Comparison of ENCODE assay signal across 9 mouse cellular contexts in genomic region chr1:62701065-62701921, GRCm38 (mm10). TPM values are rescaled to one million over a fixed set of nuclear protein-coding genes. Genes with fewer than 3 reads are reported as not detected.
DNase-seq lines count a peak whose midpoint lies in the region; ATAC-seq and TF ChIP-seq lines count a peak whose summit lies in the region.
"Had no signal": no experiment of that assay in that cellular context is flagged by ENCODE, and none has a peak within 500 bp of the region (broad histone marks: within the 10 kb centered on the region; RNA-seq: fewer than 3 reads in every experiment).

No protein-coding gene starts in this region.

- no peak overlapping the region for H3K27ac ChIP-seq in kidney, embryonic 14.5 days (ENCODE audit: low read depth, low read length)
- H3K27ac ChIP-seq in liver, embryonic 12.5 days = no peak overlapping the region
- H3K27ac ChIP-seq: heart, embryonic 13.5 days had no signal

- H3K4me2 ChIP-seq in kidney, embryonic 14.5 days (replicated peaks; ENCODE audit: low read depth, low read length) = no peak overlapping the region
- no peak overlapping the region for H3K4me2 ChIP-seq in liver, embryonic 12.5 days

- H3K9me3 ChIP-seq in G1E (replicated peaks) = peaks cover 4% of the 10 kb centered on the region; the same call in 1 of the 2 replicates
- H3K9me3 ChIP-seq in kidney, embryonic 14.5 days (ENCODE audit: control insufficient read depth, low read length) = no peaks in the 10 kb centered on the region
- H3K9me3 ChIP-seq in liver, embryonic 12.5 days (replicated peaks) = no peaks in the 10 kb centered on the region
- H3K9me3 ChIP-seq: heart, embryonic 13.5 days had no signal

- no peak overlapping the region for H3K4me3 ChIP-seq in G1E (ENCODE audit: low read depth, low read length)
- H3K4me3 ChIP-seq in kidney, embryonic 14.5 days (ENCODE audit: low read length) = no peak overlapping the region
- no peak overlapping the region for H3K4me3 ChIP-seq in liver, embryonic 12.5 days

- DNase-seq in 416B (ENCODE audit: low read depth) = peak; percentile 38
- DNase-seq in G1E (ENCODE audit: low spot score) = peak; percentile 55
- DNase-seq in cerebellum, postnatal 10 days = peak; percentile 91 to 95
- DNase-seq in gastrocnemius, postnatal 36 days = peak; percentile 58 to 72
- peak; percentile 92 for DNase-seq in retina, embryonic 14.5 days (ENCODE audit: low spot score)

- intact Hi-C loops in gastrocnemius, postnatal 36 days (cut with DNase I) = loop anchor here (5.0 to 10.0 kb wide), 2 partner anchors 776 to 1324 kb away; no protein-coding TSS in a partner anchor

- peaks cover 35% of the 10 kb centered on the region for H3K27me3 ChIP-seq in G1E (ENCODE audit: insufficient read depth, low read length)
- H3K27me3 ChIP-seq in kidney, embryonic 14.5 days (ENCODE audit: control insufficient read depth, insufficient read depth, low read length) = peaks cover 42% of the 10 kb centered on the region
- H3K27me3 ChIP-seq in liver, embryonic 12.5 days (replicated peaks) = peaks cover 83% of the 10 kb centered on the region

- 38% methylated on average over 10 of the region's 10 CpGs for WGBS in kidney, embryonic 14.5 days
- WGBS in liver, embryonic 12.5 days (ENCODE audit: insufficient replicate concordance) = 28% methylated on average over 10 of the region's 10 CpGs

- TF ChIP-seq CTCF in G1E (IDR thresholded peaks at IDR 0.05; ENCODE audit: low read depth, low read length) = no peak; the same call in 1 of the 2 replicates

- no peaks in the 10 kb centered on the region; the same call in 1 of the 2 replicates for H3K4me1 ChIP-seq in G1E (ENCODE audit: insufficient read depth, low read depth, low read length)
- H3K4me1 ChIP-seq in kidney, embryonic 14.5 days (ENCODE audit: control insufficient read depth, insufficient read depth, low read length) = peaks cover 21% of the 10 kb centered on the region
- peaks cover 14% of the 10 kb centered on the region for H3K4me1 ChIP-seq in liver, embryonic 12.5 days

- no peak overlapping the region for H3K9ac ChIP-seq in kidney, embryonic 14.5 days (ENCODE audit: low read depth, low read length)
- H3K9ac ChIP-seq in liver, embryonic 12.5 days = no peak overlapping the region
- H3K9ac ChIP-seq: heart, embryonic 13.5 days had no signal

- ATAC-seq in G1E (ENCODE audit: extremely low read depth, insufficient number of reproducible peaks, low FRiP score, poor library complexity, severe bottlenecking) = no peak
- ATAC-seq in kidney, embryonic 14.5 days (ENCODE audit: low FRiP score, low TSS enrichment) = peak; percentile 57; the same call in 1 of the 2 replicates
- ATAC-seq in liver, embryonic 12.5 days = 0 out of 2 replicates have a peak, but pooled peaks have one; percentile 35
- ATAC-seq in erythroblast, adult 5-6 weeks (replicated peaks; ENCODE audit: low FRiP score, poor library complexity, severe bottlenecking) = no peak

- no peaks in the 10 kb centered on the region for H3K36me3 ChIP-seq in G1E (replicated peaks)
- no peaks in the 10 kb centered on the region for H3K36me3 ChIP-seq in kidney, embryonic 14.5 days (ENCODE audit: control insufficient read depth, insufficient read depth, low read length)
- no peaks in the 10 kb centered on the region for H3K36me3 ChIP-seq in liver, embryonic 12.5 days
- H3K36me3 ChIP-seq: heart, embryonic 13.5 days had no signal

RNA-seq across cellular contexts. Expression of gene Nrp2, which starts 1.8 kb away (rescaled TPM):
- 0.44 TPM in 1 of 2 replicates, not detected in the other for total RNA-seq in G1E (2014; fragmentation: Nextera tagmentation)
- total RNA-seq in G1E (2017) = 0.12 and 0.16 TPM in 2 replicates
- 0.07 and 0.10 TPM in 2 replicates for polyA plus RNA-seq in G1E (2012)
- total RNA-seq in gastrocnemius, postnatal 36 days (2021) = 1 to 10 TPM; 3.8 to 4.2 TPM
- polyA plus RNA-seq in kidney, embryonic 14.5 days (2014; fragmentation: Nextera tagmentation; extraction: Ambion mirVana) = 5.5 and 7.1 TPM in 2 replicates
- 2.0 and 2.5 TPM in 2 replicates for polyA plus RNA-seq in liver, embryonic 12.5 days (2016; fragmentation: Nextera tagmentation; extraction: Ambion mirVana)
- total RNA-seq in erythroblast, adult 5-6 weeks (2015; ENCODE audit: low replicate concordance) = 0.42 and 0.96 TPM in 2 replicates
- total RNA-seq in erythroblast, adult 5-6 weeks (2017; ENCODE audit: low replicate concordance) = 0.43 and 0.56 TPM in 2 replicates

Comparison
In these comparisons a context has a peak if more than half of its experiments do, and no peak if none do; other contexts are left out.
1. DNase-seq: peak in every context shown above with its lines; median percentile 93 in cerebellum, postnatal 10 days; 92 in retina, embryonic 14.5 days; 65 in gastrocnemius, postnatal 36 days; 55 in G1E; 38 in 416B.
2. ATAC-seq: peak in kidney, embryonic 14.5 days (single experiment) and liver, embryonic 12.5 days (single experiment); none in G1E (single experiment) and erythroblast, adult 5-6 weeks (single experiment).